Mouse (Mus musculus) stomach, embryonic 15.5 days (tissue): ENCODE results near the gene Snx3. TPM values are rescaled to one million over a fixed set of nuclear protein-coding genes. Genes with fewer than 3 reads are reported as not detected.

Experiments
- ATAC-seq: fragments of 200-750 bp; cut with Nextera tagmentation; 2 replicates; pipeline ENCODE4 v1.8.0; 2017; ENCODE audit warnings: low read depth, moderate number of reproducible peaks, moderate TSS enrichment; ENCODE audit not compliant: insufficient read depth, low FRiP score
- H3K27ac ChIP-seq: fragments of 300-500 bp; sonication (generic); 2 replicates; pipeline ENCODE4 v1.5.1; 2015; ENCODE audit warnings: mild to moderate bottlenecking, inconsistent platforms
- H3K27me3 ChIP-seq: fragments of 300-500 bp; sonication (generic); replicated peaks from 2 replicates; pipeline ENCODE4 v1.6.1; 2015; ENCODE audit warnings: inconsistent platforms
- H3K36me3 ChIP-seq: fragments of 300-500 bp; sonication (generic); 2 replicates; pipeline ENCODE4 v1.6.1; 2015; ENCODE audit warnings: inconsistent platforms
- H3K4me1 ChIP-seq: fragments of 300-500 bp; sonication (generic); 2 replicates; pipeline ENCODE4 v1.6.1; 2015; ENCODE audit warnings: inconsistent platforms
- H3K4me2 ChIP-seq: fragments of 300-500 bp; sonication (generic); 2 replicates; pipeline ENCODE4 v1.6.1; 2015; ENCODE audit warnings: mild to moderate bottlenecking, inconsistent platforms
- H3K4me3 ChIP-seq: fragments of 300-500 bp; sonication (generic); replicated peaks from 2 replicates; pipeline ENCODE4 v1.5.1; 2015; ENCODE audit warnings: inconsistent platforms
- H3K9ac ChIP-seq: fragments of 300-500 bp; sonication (generic); 2 replicates; pipeline ENCODE4 v1.6.1; 2015; ENCODE audit warnings: inconsistent platforms
- H3K9me3 ChIP-seq: fragments of 300-500 bp; sonication (generic); 2 replicates; pipeline ENCODE4 v1.6.1; 2016; ENCODE audit warnings: inconsistent platforms
- WGBS: fragments of 180-500 bp; shearing (Covaris S2); methylation state at CpG from one replicate; pipeline ENCODE4 v1.1.7; 2015; 5-methylcytosine and 5-hydroxymethylcytosine counted together
- polyA plus RNA-seq: library from polyadenylated mRNA; unstranded; fragments of >200 nt; fragmentation: Nextera tagmentation; extraction: Ambion mirVana; gene quantifications from 2 replicates; pipeline ENCODE4 v1.2.1, GENCODE M21; 2015

Gene Snx3
- polyA plus RNA-seq, 1 experiment from 2014 or later: 389 TPM

GRCm38 (mm10) chr10:42580951-42581277 lies 79.1 kb downstream of the Snx3 start:
- Histone ChIP-seq H3K27me3 (peaks cover 95% of the 10 kb centered on the region), H3K4me1 (peaks cover 13% of the 10 kb centered on the region; the same call in 1 of the 2 replicates), H3K4me2 (no peak overlapping the region), H3K36me3 (no peaks in the 10 kb centered on the region), H3K9ac (no peak overlapping the region), H3K27ac (no peak overlapping the region), H3K4me3 (no peak overlapping the region), H3K9me3 (no peaks in the 10 kb centered on the region)
- no peak for ATAC-seq
- WGBS: 7% methylated on average over 7 of the region's 7 CpGs

GRCm38 (mm10) chr10:42581694-42582565 lies 80.1 kb downstream of the Snx3 start:
- H3K4me2 ChIP-seq: no peak overlapping the region
- no peak overlapping the region for H3K9ac ChIP-seq
- peaks cover 97% of the 10 kb centered on the region for H3K27me3 ChIP-seq
- ATAC-seq: no peak
- H3K4me3 ChIP-seq: 0 out of 2 replicates have a peak overlapping the region, but pooled peaks have one; percentile 5
- no peaks in the 10 kb centered on the region for H3K36me3 ChIP-seq
- 2% methylated on average over 45 of the region's 45 CpGs for WGBS
- peaks cover 13% of the 10 kb centered on the region; the same call in 1 of the 2 replicates for H3K4me1 ChIP-seq
- H3K27ac ChIP-seq: no peak overlapping the region
- no peaks in the 10 kb centered on the region for H3K9me3 ChIP-seq

- peaks cover 96% of the 10 kb centered on the region for H3K27me3 ChIP-seq
- no peak overlapping the region for H3K27ac ChIP-seq
- H3K4me2 ChIP-seq: no peak overlapping the region
- under 1% methylated on average over 44 of the region's 44 CpGs for WGBS
- 0 out of 2 replicates have a peak overlapping the region, but pooled peaks have one; percentile 9 for H3K4me3 ChIP-seq
- H3K4me1 ChIP-seq: peaks cover 13% of the 10 kb centered on the region; the same call in 1 of the 2 replicates
- peak; percentile 27; the same call in 1 of the 2 replicates for ATAC-seq
- no peak overlapping the region for H3K9ac ChIP-seq
- H3K36me3 ChIP-seq: no peaks in the 10 kb centered on the region
- H3K9me3 ChIP-seq: no peaks in the 10 kb centered on the region
These were observed 80.8 kb downstream of the Snx3 start for GRCm38 (mm10) chr10:42582566-42583110.

- Histone ChIP-seq H3K9me3 (no peaks in the 10 kb centered on the region), H3K4me3 (peak within 1 kb of the TSS; percentile 12), H3K27ac (no peak within 1 kb of the TSS), H3K27me3 (peaks cover 95% of the 10 kb centered on the region), H3K4me1 (peaks cover 13% of the 10 kb centered on the region; the same call in 1 of the 2 replicates), H3K9ac (no peak within 1 kb of the TSS), H3K36me3 (no peaks in the 10 kb centered on the region), H3K4me2 (peak within 1 kb of the TSS; percentile 37)
- no peak for ATAC-seq
- WGBS: 1% methylated on average over 43 of the region's 43 CpGs
These were observed 81.5 kb downstream of the Snx3 start, which contains the start of the genes Nr2e1 and Ostm1 for GRCm38 (mm10) chr10:42583157-42583872. TSS of gene Nr2e1 (minus strand) at chr10:42583632. TSS of gene Ostm1 (plus strand) at chr10:42583822.

DNA sequence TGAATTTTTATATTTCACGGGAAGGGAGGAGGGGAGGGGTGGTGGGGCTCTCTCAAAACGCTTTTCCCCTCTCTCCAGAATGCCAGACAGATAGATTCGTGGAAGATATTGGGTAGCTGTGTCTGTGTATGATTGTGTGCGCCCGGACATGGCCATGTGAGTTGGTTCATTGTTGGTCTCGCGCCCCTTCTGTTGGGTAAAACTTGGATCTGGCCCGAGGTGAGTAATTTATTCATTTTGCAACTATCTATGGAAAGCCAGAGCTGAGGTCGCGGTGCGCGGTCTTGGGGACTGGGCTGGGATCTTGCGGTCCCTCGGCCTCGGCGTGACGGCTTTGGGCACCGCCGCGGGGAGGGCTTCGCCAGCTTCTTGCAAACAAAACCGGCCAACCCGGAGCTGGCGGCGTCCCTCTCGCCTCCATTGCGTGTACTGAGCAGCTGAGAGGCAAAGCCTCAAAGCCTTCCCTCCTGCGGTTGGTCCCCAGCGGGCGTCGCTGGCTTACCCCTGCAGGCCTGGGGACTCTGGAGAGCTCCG lies 82.1 kb downstream of the Snx3 start:
- no peak overlapping the region for H3K27ac ChIP-seq
- H3K36me3 ChIP-seq: no peaks in the 10 kb centered on the region
- WGBS: 2% methylated on average over 32 of the region's 32 CpGs
- peaks cover 13% of the 10 kb centered on the region; the same call in 1 of the 2 replicates for H3K4me1 ChIP-seq
- H3K9ac ChIP-seq: no peak overlapping the region
- H3K4me2 ChIP-seq: peak overlapping the region; percentile 16; the same call in 1 of the 2 replicates
- no peak for ATAC-seq
- peaks cover 95% of the 10 kb centered on the region for H3K27me3 ChIP-seq
- H3K4me3 ChIP-seq: peak overlapping the region; percentile 12
- no peaks in the 10 kb centered on the region for H3K9me3 ChIP-seq

- no peaks in the 10 kb centered on the region for H3K36me3 ChIP-seq
- ATAC-seq: no peak
- peaks cover 13% of the 10 kb centered on the region; the same call in 1 of the 2 replicates for H3K4me1 ChIP-seq
- H3K4me3 ChIP-seq: peak overlapping the region; percentile 12; the same call in 1 of the 2 replicates
- peaks cover 95% of the 10 kb centered on the region for H3K27me3 ChIP-seq
- H3K27ac ChIP-seq: no peak overlapping the region
- H3K9ac ChIP-seq: no peak overlapping the region
- no peaks in the 10 kb centered on the region for H3K9me3 ChIP-seq
- under 1% methylated on average over 37 of the region's 37 CpGs for WGBS
- H3K4me2 ChIP-seq: 0 out of 2 replicates have a peak overlapping the region, but pooled peaks have one; percentile 16
These were observed 82.7 kb downstream of the Snx3 start for GRCm38 (mm10) chr10:42584436-42584983.

Other genes with a start within 250 kb of the Snx3 start
- gene Foxo3, start 225.3 kb upstream of the Snx3 start, polyA plus RNA-seq: 7.4 and 8.7 TPM in 2 replicates
- gene Afg1l, start 23.5 kb upstream of the Snx3 start, polyA plus RNA-seq: 8.9 and 9.5 TPM in 2 replicates
- 0.14 TPM in 1 of 2 replicates, not detected in the other for gene Nr2e1, start 81.6 kb downstream of the Snx3 start, polyA plus RNA-seq
- 13.0 and 13.2 TPM in 2 replicates for gene Ostm1, start 81.8 kb downstream of the Snx3 start, polyA plus RNA-seq